In genomic region chr2:165320531-165321150, GRCm38 (mm10) we compare ENCODE assay signal across 7 mouse cellular contexts. TPM values are rescaled to one million over a fixed set of nuclear protein-coding genes. Genes with fewer than 3 reads are reported as not detected.
DNase-seq lines count a peak whose midpoint lies in the region; ATAC-seq and TF ChIP-seq lines count a peak whose summit lies in the region.

No protein-coding gene starts in this region.

- no peaks in the 10 kb centered on the region for H3K27me3 ChIP-seq in heart, embryonic 10.5 days (ENCODE audit: insufficient read depth, poor library complexity, severe bottlenecking)
- no peaks in the 10 kb centered on the region for H3K27me3 ChIP-seq in midbrain, postnatal 0 days (ENCODE audit: insufficient read depth, low read length)

- H3K4me3 ChIP-seq in left cerebral cortex, adult 2 months = no peak overlapping the region; the same call in 1 of the 2 replicates
- H3K4me3 ChIP-seq in heart, embryonic 10.5 days = no peak overlapping the region
- no peak overlapping the region for H3K4me3 ChIP-seq in midbrain, postnatal 0 days (ENCODE audit: low read depth, low read length)

- no peak for ATAC-seq in midbrain, postnatal 0 days (ENCODE audit: low FRiP score)

- peaks cover 91% of the 10 kb centered on the region for H3K4me1 ChIP-seq in heart, embryonic 10.5 days
- peaks cover 40% of the 10 kb centered on the region for H3K4me1 ChIP-seq in midbrain, postnatal 0 days (ENCODE audit: insufficient read depth, low read length)

- TF ChIP-seq CTCF in left cerebral cortex, adult 2 months (IDR thresholded peaks at IDR 0.05) = peak; percentile 33
- no peak; the same call in 1 of the 2 replicates for TF ChIP-seq CTCF in midbrain, postnatal 0 days (IDR thresholded peaks at IDR 0.05)

- peaks cover 15% of the 10 kb centered on the region for H3K36me3 ChIP-seq in heart, embryonic 10.5 days
- no peaks in the 10 kb centered on the region for H3K36me3 ChIP-seq in midbrain, postnatal 0 days (ENCODE audit: insufficient read depth, low read length)

- peak in 1 of 2 experiments; percentile 66 for DNase-seq in left cerebral cortex, adult 2 months (ENCODE audit: extremely low spot score in 1 of 2, low spot score in 2 of 2)
- DNase-seq in left cerebral cortex, postnatal 4 days = no peak
- peak; percentile 69 for DNase-seq in cerebellum, adult 9-10 months
- DNase-seq in heart, embryonic 10.5 days (ENCODE audit: low spot score) = no peak
- peak; percentile 63 to 75 for DNase-seq in left cerebral cortex, postnatal 36 days (ENCODE audit: low spot score in 2 of 2)
- DNase-seq in midbrain, postnatal 0 days (ENCODE audit: low spot score) = no peak
- DNase-seq in testis, postnatal 10 days (ENCODE audit: low spot score) = no peak

- peak overlapping the region; percentile 18; the same call in 1 of the 2 replicates for H3K4me2 ChIP-seq in midbrain, postnatal 0 days (ENCODE audit: low read depth, low read length, poor library complexity, severe bottlenecking)

- WGBS in heart, embryonic 10.5 days = 59% methylated on average over 12 of the region's 12 CpGs
- 58% methylated on average over 12 of the region's 12 CpGs for WGBS in midbrain, postnatal 0 days

- no peaks in the 10 kb centered on the region for H3K9me3 ChIP-seq in heart, embryonic 10.5 days
- no peaks in the 10 kb centered on the region for H3K9me3 ChIP-seq in midbrain, postnatal 0 days (ENCODE audit: low read length)

- intact Hi-C loops in left cerebral cortex, adult 2 months (cut with DNase I) = no loop called here
- intact Hi-C loops in left cerebral cortex, postnatal 4 days (cut with DNase I) = no loop called here
- intact Hi-C loops in left cerebral cortex, postnatal 36 days (cut with DNase I) = no loop called here

- H3K27ac ChIP-seq in left cerebral cortex, adult 2 months = peak overlapping the region; percentile 94
- H3K27ac ChIP-seq in heart, embryonic 10.5 days = 0 out of 2 replicates have a peak overlapping the region, but pooled peaks have one; percentile 53
- H3K27ac ChIP-seq in midbrain, postnatal 0 days (ENCODE audit: low read depth, low read length) = peak overlapping the region; percentile 62

- peak overlapping the region; percentile 24; the same call in 1 of the 2 replicates for H3K9ac ChIP-seq in midbrain, postnatal 0 days (replicated peaks; ENCODE audit: low read length, poor library complexity, severe bottlenecking)

RNA-seq across cellular contexts. Expression of gene Elmo2, which starts 5.6 kb away (rescaled TPM):
- 100 to 1,000 TPM; 164 to 173 TPM for total RNA-seq in left cerebral cortex, adult 2 months (2021)
- 10 to 100 TPM; 79.3 to 80.6 TPM for total RNA-seq in left cerebral cortex, postnatal 4 days (2021)
- 56.5 and 61.3 TPM in 2 replicates for polyA plus RNA-seq in heart, embryonic 10.5 days (2016; fragmentation: Nextera tagmentation; extraction: Ambion mirVana)
- total RNA-seq in left cerebral cortex, postnatal 36 days (2021) = 100 to 1,000 TPM; 160 to 161 TPM
- total RNA-seq in midbrain, postnatal 0 days (2014; rRNA removed) = 98.6 and 99.4 TPM in 2 replicates
- polyA plus RNA-seq in midbrain, postnatal 0 days (2015; fragmentation: Nextera tagmentation; extraction: Ambion mirVana) = 77.2 and 80.2 TPM in 2 replicates

RNA-seq across cellular contexts. Expression of gene Slc35c2, which starts 33.0 kb away (rescaled TPM):
- 10 to 100 TPM; 59.1 to 63.4 TPM for total RNA-seq in left cerebral cortex, adult 2 months (2021)
- total RNA-seq in left cerebral cortex, postnatal 4 days (2021) = 10 to 100 TPM; 36.4 to 37.1 TPM
- polyA plus RNA-seq in heart, embryonic 10.5 days (2016; fragmentation: Nextera tagmentation; extraction: Ambion mirVana) = 57.3 and 61.9 TPM in 2 replicates
- total RNA-seq in left cerebral cortex, postnatal 36 days (2021) = 10 to 100 TPM; 52.9 to 56.8 TPM
- total RNA-seq in midbrain, postnatal 0 days (2014; rRNA removed) = 89.6 and 98.9 TPM in 2 replicates
- polyA plus RNA-seq in midbrain, postnatal 0 days (2015; fragmentation: Nextera tagmentation; extraction: Ambion mirVana) = 68.7 and 69.3 TPM in 2 replicates

RNA-seq across cellular contexts. Expression of gene Zfp663, which starts 47.9 kb away (rescaled TPM):
- total RNA-seq in left cerebral cortex, adult 2 months (2021) = not detected
- total RNA-seq in left cerebral cortex, postnatal 4 days (2021) = 1 to 10 TPM; 4.3 to 5.8 TPM
- 0.23 and 0.60 TPM in 2 replicates for polyA plus RNA-seq in heart, embryonic 10.5 days (2016; fragmentation: Nextera tagmentation; extraction: Ambion mirVana)
- total RNA-seq in left cerebral cortex, postnatal 36 days (2021) = not detected
- total RNA-seq in midbrain, postnatal 0 days (2014; rRNA removed) = 4.8 and 10.2 TPM in 2 replicates
- polyA plus RNA-seq in midbrain, postnatal 0 days (2015; fragmentation: Nextera tagmentation; extraction: Ambion mirVana) = 3.8 and 4.3 TPM in 2 replicates

Comparison
In these comparisons a context has a peak if more than half of its experiments do, and no peak if none do; other contexts are left out.
1. DNase-seq: peak in cerebellum, adult 9-10 months (single experiment) and left cerebral cortex, postnatal 36 days (2 of 2); none in left cerebral cortex, postnatal 4 days (single experiment), heart, embryonic 10.5 days (single experiment), midbrain, postnatal 0 days (single experiment) and testis, postnatal 10 days (single experiment).
2. Peak in every context shown above with its lines, with median percentiles within 50 percentile points of each other: H3K27ac ChIP-seq.